Mouse (Mus musculus) gastrocnemius, adult 18-20 months (tissue): ENCODE data around the gene Mettl26. TPM values are rescaled to one million over a fixed set of nuclear protein-coding genes. Genes with fewer than 3 reads are reported as not detected.

Source experiments
- DNase-seq: peaks from one replicate; pipeline ENCODE4 v3.0.0; 2021; ENCODE audit warnings: low spot score
- long read RNA-seq, 2 experiments: library from polyadenylated mRNA; stranded (forward); transcript quantifications; one replicate each; pipeline ENCODE4 v2.0.0; 2021
- total RNA-seq, 2 experiments: library from RNA; stranded (reverse); gene quantifications; 2 replicates each; pipeline ENCODE4 v1.2.3; 2021

Mettl26 gene
- total RNA-seq, result 10 to 100 TPM; 25.4 to 33.4 TPM
- long read RNA-seq, experiment 1, transcript Mettl26-201 (6 exons, 1,243 nt), result major isoform, 19 of 35 reads
- long read RNA-seq, experiment 1, transcript Mettl26-204 (5 exons, 1,026 nt), result minor isoform, 11 of 35 reads
- long read RNA-seq, experiment 1, partial matches to known transcripts, result 3 of 35 reads
- long read RNA-seq, experiment 1, other reads (novel, unspliced or antisense), result 2 of 35 reads
- long read RNA-seq, experiment 2, transcript Mettl26-204 (5 exons, 1,026 nt), result major isoform, 21 of 41 reads
- long read RNA-seq, experiment 2, transcript Mettl26-201 (6 exons, 1,243 nt), result minor isoform, 18 of 41 reads
- long read RNA-seq, experiment 2, partial matches to known transcripts, result 1 of 41 reads
- long read RNA-seq, experiment 2, other reads (novel, unspliced or antisense), result 1 of 41 reads

GRCm38 (mm10) chr17:25874721-25875170 is at the start of gene Mettl26:
Gene Mettl26, plus strand, starts transcription at chr17:25875074.
- peak; percentile 94 for DNase-seq

GRCm38 (mm10) chr17:25825311-25825710 is 49.6 kb upstream of the Mettl26 start:
- no peak for DNase-seq

GRCm38 (mm10) chr17:25825984-25826570 is 48.8 kb upstream of the Mettl26 start:
- no peak for DNase-seq

GRCm38 (mm10) chr17:25827011-25827410 is 47.9 kb upstream of the Mettl26 start:
- no peak for DNase-seq

- no peak for DNase-seq
Observed at GRCm38 (mm10) chr17:25827546-25828222, 47.2 kb upstream of the Mettl26 start.

- DNase-seq, result no peak
Observed at GRCm38 (mm10) chr17:25828223-25828594, 46.7 kb upstream of the Mettl26 start.

- peak; percentile 70 for DNase-seq
Observed at GRCm38 (mm10) chr17:25828712-25829557, 45.9 kb upstream of the Mettl26 start, which contains the start of gene Jmjd8. Gene Jmjd8, plus strand, starts transcription at chr17:25828867.

- DNase-seq, result no peak
Observed at GRCm38 (mm10) chr17:25829558-25830017, 45.3 kb upstream of the Mettl26 start.

GRCm38 (mm10) chr17:25830200-25830753 is 44.6 kb upstream of the Mettl26 start:
- no peak for DNase-seq

- DNase-seq, result no peak
Observed at GRCm38 (mm10) chr17:25830806-25831431, 44.0 kb upstream of the Mettl26 start.

- no peak for DNase-seq
Observed at GRCm38 (mm10) chr17:25831451-25832281, 43.2 kb upstream of the Mettl26 start.

- peak; percentile 100 for DNase-seq
Observed at GRCm38 (mm10) chr17:25832436-25833290, 42.2 kb upstream of the Mettl26 start.

GRCm38 (mm10) chr17:25833291-25833663 is 41.6 kb upstream of the Mettl26 start, which contains the start of gene Stub1:
Gene Stub1, minus strand, starts transcription at chr17:25833404.
- peak; percentile 96 for DNase-seq

- no peak for DNase-seq
Observed at GRCm38 (mm10) chr17:25833961-25834594, 40.8 kb upstream of the Mettl26 start.

- no peak for DNase-seq
Observed at GRCm38 (mm10) chr17:25834595-25835222, 40.2 kb upstream of the Mettl26 start.

- no peak for DNase-seq
Observed at GRCm38 (mm10) chr17:25835301-25835700, 39.6 kb upstream of the Mettl26 start.

GRCm38 (mm10) chr17:25835816-25836215 is 39.1 kb upstream of the Mettl26 start:
- DNase-seq, result no peak
